10 mouse cellular contexts compared by ENCODE assay signal in the genomic region with DNA sequence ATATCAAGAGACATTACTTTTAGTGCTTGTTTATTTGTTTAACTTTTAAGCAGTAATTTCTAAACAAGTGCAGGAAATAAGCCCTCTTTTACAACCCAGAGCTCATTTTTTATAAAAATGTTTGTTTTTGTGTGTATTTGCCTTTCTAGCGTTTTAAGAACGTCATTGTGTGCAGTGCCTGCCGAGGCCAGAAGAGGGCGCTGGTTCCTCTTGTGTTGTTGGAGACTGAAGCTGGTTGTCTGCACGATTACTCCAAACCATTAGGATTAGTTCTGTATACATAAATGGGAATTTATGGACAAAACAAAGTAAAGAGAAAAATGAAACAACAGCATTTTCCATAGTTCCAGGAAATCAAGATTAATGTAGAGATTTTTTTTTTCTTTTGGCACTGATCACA. TPM values are rescaled to one million over a fixed set of nuclear protein-coding genes. Genes with fewer than 3 reads are reported as not detected.
DNase-seq lines count a peak whose midpoint lies in the region; ATAC-seq and TF ChIP-seq lines count a peak whose summit lies in the region.
"Had no signal": no experiment of that assay in that cellular context is flagged by ENCODE, and none has a peak within 500 bp of the region (broad histone marks: within the 10 kb centered on the region; RNA-seq: fewer than 3 reads in every experiment).

No protein-coding gene starts in this region.

- peak; percentile 86; the same call in 1 of the 2 replicates for TF ChIP-seq CTCF in testis, adult 2 months (IDR thresholded peaks at IDR 0.05; ENCODE audit: control insufficient read depth, insufficient read depth, insufficient replicate concordance, low read depth, low read length)

- WGBS in hindbrain, embryonic 11.5 days, result 70% methylated on average over 5 of the region's 5 CpGs
- WGBS in hindbrain, embryonic 12.5 days, result 69% methylated on average over 5 of the region's 5 CpGs

- H3K9me3 ChIP-seq in hindbrain, embryonic 11.5 days (ENCODE audit: control insufficient read depth, low read length), result no peaks in the 10 kb centered on the region
- H3K9me3 ChIP-seq in hindbrain, embryonic 12.5 days (replicated peaks), result no peaks in the 10 kb centered on the region
- H3K9me3 ChIP-seq: forebrain, embryonic 13.5 days; megakaryocyte, embryonic 14.5 days had no signal

- H3K27ac ChIP-seq in hindbrain, embryonic 11.5 days (ENCODE audit: low read depth, low read length), result no peak overlapping the region
- no peak overlapping the region for H3K27ac ChIP-seq in hindbrain, embryonic 12.5 days
- H3K27ac ChIP-seq in testis, adult 2 months (ENCODE audit: control insufficient read depth, insufficient read depth, low read depth, low read length), result no peak overlapping the region
- H3K27ac ChIP-seq: forebrain, embryonic 13.5 days had no signal

- peak; percentile 31 for DNase-seq in hindbrain, embryonic 11.5 days (ENCODE audit: low spot score)
- DNase-seq in testis, postnatal 14 days (ENCODE audit: low spot score), result no peak
- peak; percentile 35 for DNase-seq in c-Kit-positive CD71-positive TER-119-negative erythroid progenitor cells, embryonic 14.5 days (ENCODE audit: low read depth)
- peak; percentile 57 for DNase-seq in testis, postnatal 10 days (ENCODE audit: low spot score)
- no peak for DNase-seq in frontal cortex, postnatal 10 days (ENCODE audit: low spot score in 2 of 2)
- no peak for DNase-seq in Muller cell, postnatal 12 days (ENCODE audit: inconsistent ontology term)

- H3K27me3 ChIP-seq in hindbrain, embryonic 11.5 days (ENCODE audit: control insufficient read depth, insufficient read depth, low read length), result no peaks in the 10 kb centered on the region
- H3K27me3 ChIP-seq in hindbrain, embryonic 12.5 days, result no peaks in the 10 kb centered on the region
- no peaks in the 10 kb centered on the region for H3K27me3 ChIP-seq in testis, adult 2 months (ENCODE audit: control insufficient read depth, insufficient read depth, low read length)
- H3K27me3 ChIP-seq: forebrain, embryonic 13.5 days; megakaryocyte, embryonic 14.5 days had no signal

- peaks cover 6% of the 10 kb centered on the region; the same call in 1 of the 2 replicates for H3K36me3 ChIP-seq in hindbrain, embryonic 11.5 days (ENCODE audit: control insufficient read depth, insufficient read depth, low read length)
- peaks cover 58% of the 10 kb centered on the region for H3K36me3 ChIP-seq in hindbrain, embryonic 12.5 days
- H3K36me3 ChIP-seq in testis, adult 2 months (ENCODE audit: control insufficient read depth, insufficient read depth, low read length), result no peaks in the 10 kb centered on the region

- no peak for ATAC-seq in hindbrain, embryonic 11.5 days (ENCODE audit: low FRiP score)
- ATAC-seq in hindbrain, embryonic 12.5 days (ENCODE audit: low FRiP score), result no peak
- ATAC-seq: forebrain, embryonic 13.5 days had no signal

- H3K4me3 ChIP-seq in hindbrain, embryonic 11.5 days (ENCODE audit: low read depth, low read length), result no peak overlapping the region
- no peak overlapping the region for H3K4me3 ChIP-seq in hindbrain, embryonic 12.5 days
- no peak overlapping the region for H3K4me3 ChIP-seq in testis, adult 2 months (ENCODE audit: control insufficient read depth, low read depth, low read length)
- H3K4me3 ChIP-seq: forebrain, embryonic 13.5 days; megakaryocyte, embryonic 14.5 days had no signal

- H3K9ac ChIP-seq in hindbrain, embryonic 11.5 days (ENCODE audit: low read depth, low read length), result no peak overlapping the region
- H3K9ac ChIP-seq in hindbrain, embryonic 12.5 days, result no peak overlapping the region
- H3K9ac ChIP-seq: forebrain, embryonic 13.5 days had no signal

- TF ChIP-seq POLR2A in testis, adult 2 months (IDR thresholded peaks at IDR 0.05; ENCODE audit: control insufficient read depth, low read depth, low read length), result no peak

- no peak overlapping the region for H3K4me2 ChIP-seq in hindbrain, embryonic 11.5 days (replicated peaks; ENCODE audit: low read depth, low read length)
- no peak overlapping the region for H3K4me2 ChIP-seq in hindbrain, embryonic 12.5 days (replicated peaks)
- H3K4me2 ChIP-seq: forebrain, embryonic 13.5 days had no signal

- no peaks in the 10 kb centered on the region; the same call in 1 of the 2 replicates for H3K4me1 ChIP-seq in hindbrain, embryonic 11.5 days (replicated peaks; ENCODE audit: control insufficient read depth, insufficient read depth, low read length)
- peaks cover 12% of the 10 kb centered on the region for H3K4me1 ChIP-seq in hindbrain, embryonic 12.5 days
- H3K4me1 ChIP-seq in testis, adult 2 months (ENCODE audit: control insufficient read depth, insufficient read depth, low read length), result peaks cover 10% of the 10 kb centered on the region

RNA-seq across cellular contexts. Expression of a gene that starts 5.3 kb away (rescaled TPM):
- polyA plus RNA-seq in hindbrain, embryonic 11.5 days (2014; fragmentation: Nextera tagmentation; extraction: Ambion mirVana), result 61.9 and 64.7 TPM in 2 replicates
- 52.6 and 55.6 TPM in 2 replicates for polyA plus RNA-seq in hindbrain, embryonic 12.5 days (2016; fragmentation: Nextera tagmentation; extraction: Ambion mirVana)
- polyA plus RNA-seq in testis, adult 2 months (2012; rRNA removed), result 69.3 and 75.4 TPM in 2 replicates

RNA-seq across cellular contexts. Expression of a gene that starts 26.7 kb away (rescaled TPM):
- polyA plus RNA-seq in hindbrain, embryonic 11.5 days (2014; fragmentation: Nextera tagmentation; extraction: Ambion mirVana), result 80.8 and 85.7 TPM in 2 replicates
- polyA plus RNA-seq in hindbrain, embryonic 12.5 days (2016; fragmentation: Nextera tagmentation; extraction: Ambion mirVana), result 100 and 101 TPM in 2 replicates
- 2.7 and 3.7 TPM in 2 replicates for polyA plus RNA-seq in testis, adult 2 months (2012; rRNA removed)

RNA-seq across cellular contexts. Expression of a gene that starts 47.4 kb away (rescaled TPM):
- 0.82 and 1.2 TPM in 2 replicates for polyA plus RNA-seq in hindbrain, embryonic 11.5 days (2014; fragmentation: Nextera tagmentation; extraction: Ambion mirVana)
- polyA plus RNA-seq in hindbrain, embryonic 12.5 days (2016; fragmentation: Nextera tagmentation; extraction: Ambion mirVana), result 1.4 and 1.5 TPM in 2 replicates
- polyA plus RNA-seq in testis, adult 2 months (2012; rRNA removed), result 0.94 and 1.0 TPM in 2 replicates

RNA-seq across cellular contexts. Expression of a gene that starts 51.1 kb away (rescaled TPM):
- polyA plus RNA-seq in hindbrain, embryonic 11.5 days (2014; fragmentation: Nextera tagmentation; extraction: Ambion mirVana), result 49.9 and 51.7 TPM in 2 replicates
- polyA plus RNA-seq in hindbrain, embryonic 12.5 days (2016; fragmentation: Nextera tagmentation; extraction: Ambion mirVana), result 77.5 and 79.6 TPM in 2 replicates
- 90.2 and 92.5 TPM in 2 replicates for polyA plus RNA-seq in testis, adult 2 months (2012; rRNA removed)

Comparison
In these comparisons a context has a peak if more than half of its experiments do, and no peak if none do; other contexts are left out.
1. DNase-seq: peak in hindbrain, embryonic 11.5 days (single experiment), c-Kit-positive CD71-positive TER-119-negative erythroid progenitor cells, embryonic 14.5 days (single experiment) and testis, postnatal 10 days (single experiment); none in testis, postnatal 14 days (single experiment), frontal cortex, postnatal 10 days (0 of 2) and Muller cell, postnatal 12 days (single experiment).
2. RNA of a gene that starts 26.7 kb away (polyA plus RNA-seq): 100 to 101 TPM in hindbrain, embryonic 12.5 days and 80.8 to 85.7 TPM in hindbrain, embryonic 11.5 days; 2.7 to 3.7 TPM in testis, adult 2 months; every median in the first group is over 10 times any median in the second.